Mouse (Mus musculus): ENCODE results near the gene Stom. TPM values are rescaled to one million over a fixed set of nuclear protein-coding genes. Genes with fewer than 3 reads are reported as not detected.
A peak's percentile ranks its signal among the peaks of the same experiment; 100 is the strongest.

Stom gene
- 10 to 100 TPM; 34.1 to 50.4 TPM for total RNA-seq (2021)
- long read RNA-seq, experiment 1, transcript Stom-201 (7 exons, 2,787 nt): major isoform, 47 of 54 reads
- long read RNA-seq, experiment 1, partial matches to known transcripts: 1 of 54 reads
- long read RNA-seq, experiment 1, other reads (novel, unspliced or antisense): 4 of 54 reads
- long read RNA-seq, experiment 2, transcript Stom-201 (7 exons, 2,787 nt): major isoform, 77 of 89 reads
- long read RNA-seq, experiment 2, partial matches to known transcripts: 1 of 89 reads
- long read RNA-seq, experiment 2, other reads (novel, unspliced or antisense): 8 of 89 reads

DNA sequence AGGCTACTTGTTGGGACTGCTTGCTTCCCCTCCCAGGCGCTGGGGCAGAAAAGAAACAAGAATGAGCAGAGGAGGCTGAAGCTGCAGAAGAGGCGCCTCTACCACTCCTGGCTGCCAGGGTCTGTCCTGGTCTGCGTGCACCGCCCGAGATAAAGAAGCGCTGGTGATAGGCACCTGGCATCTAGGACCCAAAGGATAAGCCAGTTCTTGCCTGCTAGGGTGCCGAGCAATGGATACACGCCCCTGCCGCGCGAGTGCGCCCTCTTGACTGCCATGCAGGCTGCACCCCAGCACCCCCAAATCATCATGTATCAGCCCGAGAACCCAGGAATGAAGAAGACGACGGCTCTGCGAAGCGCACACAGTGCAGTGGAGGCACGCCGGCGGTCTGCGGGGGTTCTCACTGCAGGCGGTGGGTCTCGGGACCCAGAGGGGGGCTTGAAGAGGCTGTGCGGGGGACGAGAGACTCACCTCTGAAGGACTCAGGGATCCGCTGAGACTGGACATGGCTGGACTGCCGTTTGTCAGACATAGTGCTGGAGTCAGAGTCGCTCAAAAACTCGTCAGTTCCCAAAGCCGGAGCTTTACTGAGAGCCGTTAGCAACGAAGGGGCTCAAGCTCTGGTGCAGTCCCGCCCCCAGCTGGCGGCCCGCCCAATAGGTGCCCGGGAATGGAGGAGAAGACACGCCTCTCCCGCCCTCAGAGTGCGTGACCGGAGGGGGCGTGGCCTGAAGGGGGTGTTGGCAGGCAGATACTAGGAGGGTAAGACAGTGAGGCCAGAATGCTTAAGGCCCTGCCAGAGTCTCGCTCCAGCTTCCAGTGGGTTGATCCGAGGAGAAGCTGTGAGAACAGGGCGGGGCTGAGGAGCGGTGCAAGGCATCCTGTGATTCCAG, at the start of gene Stom:
TSS of gene Stom (minus strand) at position 589 of the 893 bp plus-strand sequence.
- DNase-seq (ENCODE audit: low spot score in 2 of 2): peak; percentile 99 to 100

GRCm38 (mm10) chr2:35385441-35385871, 48.7 kb upstream of the Stom start:
- DNase-seq (ENCODE audit: low spot score in 2 of 2): no peak

DNA sequence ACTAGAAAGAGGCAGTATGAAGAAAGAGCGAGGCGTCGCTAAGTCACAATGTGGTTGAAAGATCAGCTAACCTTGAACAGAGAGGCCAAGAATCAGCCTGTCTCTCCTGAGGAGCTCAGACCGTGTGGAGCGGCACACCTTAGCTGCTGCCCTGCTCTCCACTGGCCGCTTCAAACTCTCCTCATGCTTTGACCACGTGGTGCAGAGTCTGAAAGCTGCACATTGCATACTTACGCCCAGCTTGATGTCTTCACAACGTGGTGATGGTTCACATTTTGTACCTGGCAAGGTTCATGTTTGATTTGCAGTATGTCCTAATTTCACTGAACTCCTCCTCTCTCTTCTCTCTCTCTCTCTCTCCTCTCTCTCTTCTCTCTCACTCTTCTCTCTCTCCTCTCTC, 42.5 kb upstream of the Stom start:
- no peak for DNase-seq (ENCODE audit: low spot score in 2 of 2)

- DNase-seq (ENCODE audit: low spot score in 2 of 2): no peak
These were observed 40.8 kb upstream of the Stom start for GRCm38 (mm10) chr2:35377600-35377999.

DNA sequence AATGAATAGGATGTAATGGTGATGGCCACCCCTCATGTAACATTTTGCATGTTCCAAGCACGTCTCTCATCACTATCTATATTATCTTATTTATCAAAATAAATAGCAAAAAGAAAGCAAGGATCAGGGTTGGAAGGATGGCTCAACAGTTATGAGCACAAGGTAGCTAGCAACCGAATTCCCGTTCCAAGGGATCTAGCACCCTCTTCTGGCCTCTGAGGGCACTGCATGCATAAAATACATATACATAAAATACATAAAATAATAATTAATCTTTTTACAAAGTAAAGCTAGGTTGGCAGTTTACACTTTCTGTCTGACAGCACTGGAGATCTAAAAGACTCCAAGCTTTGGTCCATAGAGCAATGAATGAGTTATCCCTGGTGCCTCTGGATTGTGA, 36.2 kb upstream of the Stom start:
- no peak for DNase-seq (ENCODE audit: low spot score in 2 of 2)

DNA sequence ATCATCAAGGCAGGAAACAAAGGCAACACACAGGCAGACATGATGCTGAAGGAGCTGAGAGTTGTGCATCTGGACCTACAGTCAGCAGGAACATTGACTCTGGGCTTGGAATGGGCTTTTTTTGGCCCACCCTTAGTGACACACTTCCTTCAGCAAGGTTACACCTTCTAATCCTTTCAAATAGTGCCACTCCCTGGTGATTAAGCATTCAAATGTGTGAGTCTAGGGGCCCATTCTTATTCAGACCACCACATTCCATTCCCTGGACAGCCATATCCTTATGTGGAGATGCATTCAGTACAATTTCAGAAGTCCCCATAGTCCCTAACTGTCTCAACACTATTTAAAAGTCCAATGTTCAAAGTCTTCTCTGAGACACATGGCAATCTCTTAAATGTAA, 33.9 kb upstream of the Stom start:
- no peak for DNase-seq (ENCODE audit: low spot score in 2 of 2)

GRCm38 (mm10) chr2:35367629-35368028, 30.9 kb upstream of the Stom start, which contains the start of gene 4930568D16Rik:
TSS of gene 4930568D16Rik (minus strand) at chr2:35367729.
- no peak for DNase-seq (ENCODE audit: low spot score in 2 of 2)

- no peak for DNase-seq (ENCODE audit: low spot score in 2 of 2)
These were observed 12.4 kb upstream of the Stom start for GRCm38 (mm10) chr2:35349184-35349583.

DNA sequence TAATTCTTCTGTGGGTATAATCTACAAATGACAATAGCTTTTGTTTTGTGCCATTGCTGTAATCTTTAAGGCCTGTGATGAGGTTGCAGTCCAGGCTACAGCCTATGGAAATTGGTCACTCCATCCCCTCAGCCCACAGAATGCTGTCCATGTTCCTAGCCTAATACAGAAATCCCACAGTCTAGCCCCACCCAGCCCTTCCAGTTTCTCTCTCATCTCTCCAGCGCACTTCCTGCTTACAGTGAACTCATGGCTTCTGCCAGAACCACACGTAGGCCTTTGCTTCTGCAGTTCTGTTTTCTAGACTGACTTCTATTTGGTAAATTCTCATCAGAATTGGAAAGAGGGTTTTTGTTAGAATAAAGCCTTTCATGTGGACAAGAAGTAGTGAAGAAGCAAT, 9.2 kb upstream of the Stom start:
- no peak for DNase-seq (ENCODE audit: low spot score in 2 of 2)

DNA sequence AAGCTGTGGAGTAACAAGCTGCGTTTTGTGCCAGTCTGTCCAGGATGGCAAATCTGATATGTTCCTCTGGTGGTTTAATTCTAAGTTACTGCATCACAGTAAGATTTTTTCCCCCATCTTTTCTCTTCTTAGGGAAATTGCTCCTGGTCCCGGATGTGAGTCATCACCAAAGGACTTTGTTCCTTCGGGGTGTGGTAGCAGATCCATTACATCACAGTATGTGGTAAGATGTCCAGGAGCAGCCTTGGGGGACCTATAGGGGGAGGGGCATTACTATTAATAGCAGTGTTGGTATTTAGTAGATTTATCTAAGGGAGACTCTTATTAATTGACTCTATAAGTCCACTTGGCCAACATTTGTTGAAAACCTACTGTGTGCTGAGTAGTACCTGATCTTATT, 5.8 kb upstream of the Stom start:
- DNase-seq (ENCODE audit: low spot score in 2 of 2): no peak

GRCm38 (mm10) chr2:35338707-35339106, 1.9 kb upstream of the Stom start:
- peak in 1 of 2 experiments; percentile 50 for DNase-seq (ENCODE audit: low spot score in 2 of 2)

DNA sequence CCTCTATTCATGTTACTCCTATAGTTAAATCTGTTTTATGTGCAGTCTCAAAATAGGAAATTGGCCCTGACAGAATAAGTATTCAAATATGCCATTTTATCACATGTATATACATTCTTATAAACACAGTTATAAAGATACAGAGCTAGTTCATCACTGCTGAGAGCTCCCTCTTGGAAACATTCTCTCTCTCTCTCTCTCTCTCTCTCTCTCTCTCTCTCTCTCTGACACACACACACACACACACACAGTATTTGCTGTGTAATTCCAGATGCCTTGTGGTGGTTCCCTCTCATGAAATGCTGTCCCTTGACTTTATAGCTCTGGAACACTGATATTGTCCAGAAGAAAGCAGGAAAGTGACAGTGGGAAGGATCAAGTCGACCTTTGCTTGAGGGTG, 1.3 kb upstream of the Stom start:
- DNase-seq (ENCODE audit: low spot score in 2 of 2): no peak

DNA sequence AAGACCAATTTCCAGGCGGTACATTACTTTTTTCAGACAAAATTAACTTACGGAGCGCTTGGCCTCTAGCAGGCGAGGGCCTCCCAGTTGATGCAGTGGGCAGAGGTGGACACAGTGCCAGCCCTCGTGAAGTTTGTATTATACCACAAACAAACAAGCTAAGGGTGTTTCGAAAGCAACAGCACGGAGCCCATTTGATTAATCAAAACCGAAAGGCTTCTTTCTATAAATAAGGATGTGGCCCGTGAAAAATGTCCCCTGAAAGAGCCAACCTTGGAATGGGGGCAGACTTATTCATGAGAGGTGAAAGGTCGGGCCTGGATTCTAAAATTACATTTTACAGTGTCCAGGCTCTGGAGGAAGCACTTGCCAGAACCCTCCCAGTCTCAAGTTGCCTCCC, 643 bp upstream of the Stom start:
- DNase-seq (ENCODE audit: low spot score in 2 of 2): no peak

- no peak for DNase-seq (ENCODE audit: low spot score in 2 of 2)
These were observed 1.2 kb downstream of the Stom start for GRCm38 (mm10) chr2:35335620-35336019.

- no peak for DNase-seq (ENCODE audit: low spot score in 2 of 2)
These were observed 3.1 kb downstream of the Stom start for GRCm38 (mm10) chr2:35333670-35334069.

GRCm38 (mm10) chr2:35331205-35331604, 5.6 kb downstream of the Stom start:
- no peak for DNase-seq (ENCODE audit: low spot score in 2 of 2)

- no peak for DNase-seq (ENCODE audit: low spot score in 2 of 2)
These were observed 7.7 kb downstream of the Stom start for GRCm38 (mm10) chr2:35329061-35329460.

GRCm38 (mm10) chr2:35328064-35328792, 8.5 kb downstream of the Stom start:
- no peak for DNase-seq (ENCODE audit: low spot score in 2 of 2)

GRCm38 (mm10) chr2:35327583-35327982, 9.2 kb downstream of the Stom start:
- DNase-seq (ENCODE audit: low spot score in 2 of 2): no peak

- DNase-seq (ENCODE audit: low spot score in 2 of 2): no peak
These were observed 9.8 kb downstream of the Stom start for GRCm38 (mm10) chr2:35326931-35327330.

DNA sequence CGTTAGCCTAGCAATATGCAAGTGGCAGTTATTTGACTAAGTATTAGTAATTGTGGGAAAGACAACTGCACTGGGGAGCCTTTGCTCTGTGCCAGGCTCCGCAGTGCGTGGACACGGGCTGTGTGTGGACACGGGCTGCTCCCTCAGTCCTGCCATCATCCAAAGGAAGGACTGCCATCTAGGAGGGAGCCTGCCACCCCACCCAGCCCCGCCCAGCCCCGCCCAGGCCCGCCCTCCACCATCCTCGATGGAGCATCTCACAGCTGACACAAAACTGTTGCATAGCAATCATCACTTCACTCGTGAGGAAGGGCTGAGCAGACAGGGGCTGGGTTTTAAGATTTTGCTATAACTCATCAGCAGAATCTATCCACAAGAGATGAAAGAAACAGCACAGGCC, 10.8 kb downstream of the Stom start:
- no peak for DNase-seq (ENCODE audit: low spot score in 2 of 2)
